In genomic region chr12:69767476-69768258, GRCm38 (mm10) we compare ENCODE assay signal across 12 mouse cellular contexts. TPM values are rescaled to one million over a fixed set of nuclear protein-coding genes. Genes with fewer than 3 reads are reported as not detected.
DNase-seq lines count a peak whose midpoint lies in the region; ATAC-seq and TF ChIP-seq lines count a peak whose summit lies in the region.
"Had no signal": no experiment of that assay in that cellular context is flagged by ENCODE, and none has a peak within 500 bp of the region (broad histone marks: within the 10 kb centered on the region; RNA-seq: fewer than 3 reads in every experiment).

No protein-coding gene starts in this region.

- H3K4me1 ChIP-seq in hindbrain, embryonic 12.5 days = peaks cover 18% of the 10 kb centered on the region
- H3K4me1 ChIP-seq in hindbrain, postnatal 0 days (ENCODE audit: insufficient read depth, low read length) = no peaks in the 10 kb centered on the region
- peaks cover 20 to 40% of the 10 kb centered on the region in 2 experiments for H3K4me1 ChIP-seq in liver, embryonic 14.5 days (replicated peaks; ENCODE audit: control insufficient read depth in 2 of 2, insufficient read depth in 2 of 2, low read length in 1 of 2)
- H3K4me1 ChIP-seq in lung, adult 2 months (ENCODE audit: control insufficient read depth, insufficient read depth, low read length) = no peaks in the 10 kb centered on the region

- no peak overlapping the region for H3K4me2 ChIP-seq in hindbrain, embryonic 12.5 days (replicated peaks)
- no peak overlapping the region for H3K4me2 ChIP-seq in hindbrain, postnatal 0 days (ENCODE audit: low read depth, low read length)
- no peak overlapping the region for H3K4me2 ChIP-seq in liver, embryonic 14.5 days (ENCODE audit: low read depth)

- DNase-seq in hindbrain, postnatal 0 days (ENCODE audit: low spot score) = no peak
- peak; percentile 49 for DNase-seq in retina, postnatal 1 day
- no peak for DNase-seq in retina, embryonic 14.5 days (ENCODE audit: low spot score)
- no peak for DNase-seq in liver, embryonic 14.5 days (ENCODE audit: low read depth in 3 of 3, low spot score in 3 of 3)
- no peak for DNase-seq in thymus, postnatal 36 days
- no peak for DNase-seq in layer of hippocampus, adult 2 months (ENCODE audit: low spot score in 2 of 2)
- DNase-seq in lung, adult 2 months = no peak
- DNase-seq: adrenal gland, postnatal 14 days; B cell, adult 2 months had no signal

- no peak overlapping the region for H3K4me3 ChIP-seq in hindbrain, embryonic 12.5 days
- H3K4me3 ChIP-seq in hindbrain, postnatal 0 days (ENCODE audit: low read length) = no peak overlapping the region
- H3K4me3 ChIP-seq in liver, embryonic 14.5 days (ENCODE audit: insufficient read depth in 1 of 2, low read depth in 2 of 2, low read length in 2 of 2) = no peak overlapping the region
- no peak overlapping the region for H3K4me3 ChIP-seq in layer of hippocampus, adult 2 months
- no peak overlapping the region for H3K4me3 ChIP-seq in lung, adult 2 months (replicated peaks; ENCODE audit: extremely low read depth, low read depth, low read length)

- H3K9ac ChIP-seq in hindbrain, embryonic 12.5 days = no peak overlapping the region
- H3K9ac ChIP-seq in hindbrain, postnatal 0 days (replicated peaks; ENCODE audit: low read length) = no peak overlapping the region
- H3K9ac ChIP-seq in liver, embryonic 14.5 days (replicated peaks) = peak overlapping the region; percentile 23; the same call in 1 of the 2 replicates

- no peaks in the 10 kb centered on the region for H3K36me3 ChIP-seq in hindbrain, embryonic 12.5 days
- H3K36me3 ChIP-seq in hindbrain, postnatal 0 days (ENCODE audit: insufficient read depth, low read length) = no peaks in the 10 kb centered on the region
- H3K36me3 ChIP-seq in liver, embryonic 14.5 days (replicated peaks; ENCODE audit: control insufficient read depth, insufficient read depth, low read depth) = no peaks in the 10 kb centered on the region

- WGBS in hindbrain, embryonic 12.5 days = 45% methylated on average over 9 of the region's 9 CpGs
- 40% methylated on average over 9 of the region's 9 CpGs for WGBS in hindbrain, postnatal 0 days
- WGBS in liver, embryonic 14.5 days (ENCODE audit: insufficient replicate concordance) = 49% methylated on average over 9 of the region's 9 CpGs
- WGBS in lung, adult 2 months = 66% methylated on average over 9 of the region's 9 CpGs

- H3K27ac ChIP-seq in hindbrain, embryonic 12.5 days = peak overlapping the region; percentile 44; the same call in 1 of the 2 replicates
- no peak overlapping the region for H3K27ac ChIP-seq in hindbrain, postnatal 0 days
- H3K27ac ChIP-seq in liver, embryonic 14.5 days = peak overlapping the region; percentile 18; the same call in 1 of the 2 replicates
- no peak overlapping the region for H3K27ac ChIP-seq in layer of hippocampus, adult 2 months

- H3K9me3 ChIP-seq in hindbrain, embryonic 12.5 days (replicated peaks) = no peaks in the 10 kb centered on the region
- H3K9me3 ChIP-seq in hindbrain, postnatal 0 days (ENCODE audit: low read length) = no peaks in the 10 kb centered on the region
- no peaks in the 10 kb centered on the region for H3K9me3 ChIP-seq in liver, embryonic 14.5 days (ENCODE audit: control insufficient read depth, low read length)

- no peak for TF ChIP-seq CTCF in hindbrain, postnatal 0 days (IDR thresholded peaks at IDR 0.05; ENCODE audit: low read depth)
- no peak for TF ChIP-seq CTCF in liver, embryonic 14.5 days (IDR thresholded peaks at IDR 0.05; ENCODE audit: low read depth)
- TF ChIP-seq CTCF in layer of hippocampus, adult 2 months (conservative IDR thresholded peaks at IDR 0.05) = no peak
- TF ChIP-seq CTCF in lung, adult 2 months (IDR thresholded peaks at IDR 0.05; ENCODE audit: insufficient read depth, low read length) = no peak

- H3K27me3 ChIP-seq in hindbrain, embryonic 12.5 days = no peaks in the 10 kb centered on the region
- no peaks in the 10 kb centered on the region for H3K27me3 ChIP-seq in hindbrain, postnatal 0 days (ENCODE audit: insufficient read depth, low read length)
- H3K27me3 ChIP-seq in liver, embryonic 14.5 days (ENCODE audit: control insufficient read depth, insufficient read depth, low read length) = no peaks in the 10 kb centered on the region

- ATAC-seq in hindbrain, embryonic 12.5 days (ENCODE audit: low FRiP score) = peak; percentile 70
- ATAC-seq in hindbrain, postnatal 0 days = no peak
- ATAC-seq in liver, embryonic 14.5 days (ENCODE audit: insufficient read depth) = no peak; the same call in 1 of the 2 replicates

- no peak for TF ChIP-seq EP300 in liver, embryonic 14.5 days (IDR thresholded peaks at IDR 0.05; ENCODE audit: low read depth)

- TF ChIP-seq POLR2A in lung, adult 2 months (IDR thresholded peaks at IDR 0.05; ENCODE audit: borderline replicate concordance, extremely low read depth, low read depth, low read length) = no peak

RNA-seq across cellular contexts. Expression of gene Cdkl1, which starts 23.4 kb away (rescaled TPM):
- 1.5 and 1.6 TPM in 2 replicates for polyA plus RNA-seq in hindbrain, embryonic 12.5 days (2016; fragmentation: Nextera tagmentation; extraction: Ambion mirVana)
- total RNA-seq in hindbrain, postnatal 0 days (2014; rRNA removed) = 28.3 and 51.5 TPM in 2 replicates
- 20.2 and 26.7 TPM in 2 replicates for polyA plus RNA-seq in hindbrain, postnatal 0 days (2015; fragmentation: Nextera tagmentation; extraction: Ambion mirVana)
- 0.48 and 0.80 TPM in 2 replicates for polyA plus RNA-seq in liver, embryonic 14.5 days (2012; rRNA removed)
- 1.4 and 1.7 TPM in 2 replicates for polyA plus RNA-seq in liver, embryonic 14.5 days (2014; fragmentation: Nextera tagmentation; extraction: Ambion mirVana)
- 10 to 100 TPM; 21.5 to 27.4 TPM for total RNA-seq in layer of hippocampus, adult 2 months (2021)
- polyA plus RNA-seq in lung, adult 2 months (2012; rRNA removed) = 1.3 and 1.8 TPM in 2 replicates
- total RNA-seq: hematopoietic stem cell, adult 5-6 weeks; megakaryocyte progenitor cell, adult 5-6 weeks had no signal

RNA-seq across cellular contexts. Expression of gene Atp5s, which starts 42.9 kb away (rescaled TPM):
- polyA plus RNA-seq in hindbrain, embryonic 12.5 days (2016; fragmentation: Nextera tagmentation; extraction: Ambion mirVana) = 26.1 and 28.5 TPM in 2 replicates
- 24.5 and 33.5 TPM in 2 replicates for total RNA-seq in hindbrain, postnatal 0 days (2014; rRNA removed)
- 34.3 and 38.9 TPM in 2 replicates for polyA plus RNA-seq in hindbrain, postnatal 0 days (2015; fragmentation: Nextera tagmentation; extraction: Ambion mirVana)
- polyA plus RNA-seq in liver, embryonic 14.5 days (2012; rRNA removed) = 8.1 and 12.0 TPM in 2 replicates
- 20.7 and 22.0 TPM in 2 replicates for polyA plus RNA-seq in liver, embryonic 14.5 days (2014; fragmentation: Nextera tagmentation; extraction: Ambion mirVana)
- total RNA-seq in layer of hippocampus, adult 2 months (2021) = 10 to 100 TPM; 30.0 to 33.3 TPM
- polyA plus RNA-seq in lung, adult 2 months (2012; rRNA removed) = 12.4 and 14.2 TPM in 2 replicates

RNA-seq across cellular contexts. Expression of gene L2hgdh, which starts 43.0 kb away (rescaled TPM):
- 14.6 and 15.3 TPM in 2 replicates for polyA plus RNA-seq in hindbrain, embryonic 12.5 days (2016; fragmentation: Nextera tagmentation; extraction: Ambion mirVana)
- total RNA-seq in hindbrain, postnatal 0 days (2014; rRNA removed) = 10.5 and 12.2 TPM in 2 replicates
- polyA plus RNA-seq in hindbrain, postnatal 0 days (2015; fragmentation: Nextera tagmentation; extraction: Ambion mirVana) = 10.2 and 11.0 TPM in 2 replicates
- polyA plus RNA-seq in liver, embryonic 14.5 days (2012; rRNA removed) = 5.4 and 7.5 TPM in 2 replicates
- polyA plus RNA-seq in liver, embryonic 14.5 days (2014; fragmentation: Nextera tagmentation; extraction: Ambion mirVana) = 9.3 and 11.6 TPM in 2 replicates
- 10 to 100 TPM; 14.9 to 17.9 TPM for total RNA-seq in layer of hippocampus, adult 2 months (2021)
- polyA plus RNA-seq in lung, adult 2 months (2012; rRNA removed) = 1.6 and 3.9 TPM in 2 replicates

Comparison
In these comparisons a context has a peak if more than half of its experiments do, and no peak if none do; other contexts are left out.
1. H3K27ac ChIP-seq: peak in hindbrain, embryonic 12.5 days (single experiment) and liver, embryonic 14.5 days (single experiment); none in hindbrain, postnatal 0 days (single experiment) and layer of hippocampus, adult 2 months (single experiment).